Mouse (Mus musculus): ENCODE results near the gene Mbd3.

Gene Mbd3

GRCm38 (mm10) chr10:80423562-80423961, 24.2 kb upstream of the Mbd3 start:
- DNase-seq (ENCODE audit: low spot score), result peak; percentile 61

- DNase-seq (ENCODE audit: low spot score), result no peak
Observed at GRCm38 (mm10) chr10:80421651-80422472, 22.5 kb upstream of the Mbd3 start.

DNA sequence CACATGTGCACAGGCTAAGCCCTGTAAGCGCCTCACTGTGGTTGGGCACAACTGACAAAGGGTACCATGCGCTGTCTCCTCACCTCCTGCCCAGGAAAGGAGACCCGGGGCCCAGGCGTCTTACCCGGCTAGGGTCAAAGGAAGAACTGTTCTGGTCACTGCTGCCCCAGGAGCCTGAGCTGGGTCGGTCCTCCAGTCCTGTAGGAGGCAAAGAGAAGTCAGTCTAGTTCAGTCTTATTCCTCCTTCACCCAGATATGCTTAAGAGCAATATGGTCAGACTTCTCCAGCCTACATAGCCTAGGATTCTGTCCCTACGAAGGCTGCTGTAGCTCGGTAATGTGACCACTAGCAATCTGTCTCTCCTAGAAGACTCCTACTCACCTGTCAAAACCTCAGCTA, 21.9 kb upstream of the Mbd3 start:
- DNase-seq (ENCODE audit: low spot score), result no peak

- no peak for DNase-seq (ENCODE audit: low spot score)
Observed at GRCm38 (mm10) chr10:80420729-80421128, 21.4 kb upstream of the Mbd3 start.

DNA sequence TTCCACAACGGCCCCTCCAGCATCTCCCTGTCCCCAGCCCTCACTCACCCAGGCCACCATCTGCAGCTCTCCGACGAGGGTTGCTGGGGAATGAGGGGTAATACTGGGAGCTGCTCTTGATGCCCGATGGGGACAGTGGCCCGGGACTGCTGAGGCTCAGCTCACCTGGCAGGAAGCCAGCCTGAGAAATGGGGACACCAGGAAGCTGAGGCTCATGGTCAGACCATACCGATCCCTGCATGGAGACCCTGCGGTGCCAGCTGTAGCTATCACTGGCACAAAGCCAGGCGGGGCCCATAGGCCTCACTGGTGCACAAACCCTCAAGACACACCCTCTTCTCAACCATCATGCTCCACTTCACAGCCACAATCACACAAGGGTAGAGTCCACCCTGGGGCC, 20.1 kb upstream of the Mbd3 start:
- DNase-seq (ENCODE audit: low spot score), result no peak

- DNase-seq (ENCODE audit: low spot score), result no peak
Observed at GRCm38 (mm10) chr10:80418311-80418710, 19.0 kb upstream of the Mbd3 start.

- DNase-seq (ENCODE audit: low spot score), result no peak
Observed at GRCm38 (mm10) chr10:80417841-80418240, 18.5 kb upstream of the Mbd3 start.

DNA sequence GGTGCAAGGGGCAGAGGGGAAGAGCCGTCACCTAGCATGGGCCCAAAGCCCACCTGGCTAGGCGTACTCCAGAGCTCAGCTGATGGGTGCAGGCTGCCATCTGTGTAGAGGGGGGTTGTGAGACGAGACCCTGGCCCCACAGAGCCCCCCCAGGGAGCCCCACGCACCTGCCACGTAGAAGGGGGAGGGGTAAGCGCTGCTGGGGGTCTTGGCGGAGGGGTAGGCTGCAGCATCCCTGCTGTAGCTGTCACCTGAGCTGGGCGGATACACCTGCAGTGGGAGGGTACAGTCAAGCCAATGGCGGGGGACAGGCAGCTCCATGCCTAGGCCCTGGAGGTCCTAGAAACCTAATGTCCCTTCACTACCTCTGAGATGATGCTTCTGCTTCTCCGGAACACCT, 18.0 kb upstream of the Mbd3 start:
- no peak for DNase-seq (ENCODE audit: low spot score)

- DNase-seq (ENCODE audit: low spot score), result no peak
Observed at GRCm38 (mm10) chr10:80415566-80415965, 16.2 kb upstream of the Mbd3 start.

DNA sequence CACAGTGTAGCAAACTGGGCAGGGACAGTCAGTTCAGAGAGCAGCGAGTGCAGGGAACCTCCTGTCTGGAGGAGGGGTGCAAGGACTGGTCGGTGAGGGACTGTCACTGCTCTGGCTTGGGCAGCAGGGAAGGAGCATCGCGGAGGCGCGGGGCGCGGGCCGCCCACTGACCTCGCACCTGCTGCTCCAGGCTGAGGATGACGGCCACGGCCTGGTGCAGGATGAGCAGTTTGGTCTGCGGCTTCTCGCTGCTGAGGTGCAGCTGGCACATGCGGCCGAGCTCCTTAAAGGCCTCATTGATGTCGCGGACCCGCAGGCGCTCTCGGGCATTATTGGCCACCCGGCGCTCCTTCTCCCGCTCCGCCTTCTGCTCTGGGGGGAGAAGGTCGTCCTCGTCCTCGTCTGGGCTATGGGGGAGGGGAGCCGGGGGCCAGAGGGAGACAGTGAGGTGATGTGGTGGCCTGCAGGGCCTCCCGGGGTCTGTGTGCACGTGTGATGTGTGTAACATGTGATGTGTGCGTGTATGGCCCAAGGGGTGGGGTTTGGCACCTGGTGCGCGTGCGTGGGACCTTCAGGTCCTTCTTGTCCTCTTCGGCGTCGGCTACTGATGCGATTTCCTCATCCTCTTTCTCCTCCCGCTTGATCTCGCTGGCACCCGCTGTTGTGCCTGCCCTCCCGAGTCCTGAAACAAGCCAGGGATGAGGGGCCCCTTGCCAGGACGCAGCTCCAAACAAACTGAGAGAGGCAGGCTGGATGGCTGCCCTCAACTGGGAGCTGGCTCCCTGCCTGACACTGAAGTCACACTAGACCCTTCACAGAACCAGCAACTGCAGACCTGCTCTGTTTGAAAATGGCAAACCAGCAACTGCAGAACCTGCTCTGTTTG, 13.5 kb upstream of the Mbd3 start:
- DNase-seq (ENCODE audit: low spot score), result no peak

DNA sequence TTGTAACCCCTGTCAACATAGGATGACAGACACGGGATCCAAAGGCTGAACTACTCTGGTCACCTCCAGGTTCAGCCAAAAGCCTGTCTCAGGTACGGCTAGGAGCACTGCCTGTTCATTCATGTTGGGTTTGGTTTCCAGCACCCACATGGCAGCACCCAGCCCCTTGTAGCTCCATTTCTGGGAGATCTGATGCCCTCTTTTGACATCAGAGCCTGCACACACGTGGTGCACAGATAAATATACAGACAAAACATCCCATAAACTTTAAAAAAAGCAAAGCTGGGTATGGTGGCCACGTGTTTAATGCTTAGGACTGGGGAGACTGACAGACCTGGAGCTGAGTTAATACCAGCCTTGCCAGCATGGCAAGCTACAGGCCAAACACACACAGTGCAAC, 8.6 kb upstream of the Mbd3 start:
- DNase-seq (ENCODE audit: low spot score), result no peak

DNA sequence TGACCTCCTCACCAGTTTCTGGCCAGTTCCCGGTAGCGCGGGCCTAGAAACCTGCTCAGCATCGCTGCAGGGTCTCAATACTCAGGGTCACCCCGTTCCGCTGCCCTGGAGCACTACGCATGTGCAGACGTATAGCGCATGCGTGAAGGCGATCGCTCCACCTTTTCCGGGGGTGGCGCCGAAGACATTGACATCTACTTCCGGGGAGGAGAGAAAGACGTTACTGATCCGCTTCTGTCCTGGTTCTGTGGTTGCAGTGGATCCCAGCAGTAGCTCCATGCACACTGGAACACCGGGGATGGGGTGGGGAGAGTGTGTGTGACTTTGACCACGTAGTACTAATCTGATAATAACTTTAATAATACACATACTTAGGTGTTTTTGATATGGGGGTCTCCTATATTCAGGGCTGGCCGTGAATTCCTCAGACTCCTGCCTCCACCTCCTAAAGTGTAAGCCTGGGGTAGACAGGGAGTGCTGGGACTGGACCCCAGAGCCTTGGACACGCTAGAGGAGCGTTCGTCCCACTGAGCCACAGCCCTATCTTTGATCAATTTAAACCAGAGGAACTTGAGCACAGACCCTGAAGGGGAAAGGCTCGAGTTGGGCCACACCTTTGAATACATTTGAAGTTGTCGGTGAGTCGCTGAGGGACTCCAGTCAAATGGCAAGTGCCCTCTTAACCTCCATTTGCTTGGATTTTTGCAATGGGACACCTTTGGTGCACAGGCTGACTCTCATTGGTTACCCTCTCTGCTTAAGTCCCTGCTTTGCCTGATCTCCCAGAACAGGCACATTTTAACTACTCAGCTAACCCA, 7.5 kb upstream of the Mbd3 start, which contains the start of gene Uqcr11:
Uqcr11 (minus strand) TSS at position 147 of the 818 bp plus-strand sequence.
- DNase-seq (ENCODE audit: low spot score), result peak; percentile 89

GRCm38 (mm10) chr10:80405481-80406173, 6.3 kb upstream of the Mbd3 start:
- DNase-seq (ENCODE audit: low spot score), result no peak

DNA sequence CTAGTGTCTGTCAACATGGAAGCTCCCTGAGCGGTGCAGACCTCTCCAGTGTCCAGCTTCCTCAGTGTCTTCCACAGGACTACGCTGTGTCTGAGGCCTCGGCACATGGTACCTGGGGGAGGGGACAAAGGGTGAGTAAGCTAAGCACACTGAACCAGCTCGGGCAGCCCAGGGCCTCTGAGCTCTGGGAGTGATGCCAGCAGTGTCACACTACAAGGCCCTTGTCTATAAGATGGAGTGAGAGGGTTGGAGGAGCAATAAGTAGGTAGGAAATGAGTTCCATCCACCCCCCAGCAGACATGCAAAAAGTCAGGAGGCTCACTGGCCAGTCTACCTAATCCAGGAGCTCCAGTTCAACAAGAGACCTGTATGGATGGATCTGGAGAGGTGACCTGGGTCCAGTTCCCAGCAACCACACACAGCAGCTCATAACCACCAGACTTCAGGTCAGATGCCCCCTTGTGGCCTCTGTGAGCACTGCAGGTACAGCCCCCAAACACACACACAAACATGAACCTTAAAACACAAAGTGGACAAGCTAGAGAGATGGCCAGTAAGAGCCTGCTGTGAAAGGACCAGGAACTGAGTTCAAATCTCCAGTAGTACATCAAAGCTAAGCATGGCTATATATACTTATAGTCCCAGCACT, 3.8 kb upstream of the Mbd3 start:
- DNase-seq (ENCODE audit: low spot score), result no peak

- no peak for DNase-seq (ENCODE audit: low spot score)
Observed at GRCm38 (mm10) chr10:80400704-80401161, 1.4 kb upstream of the Mbd3 start.

DNA sequence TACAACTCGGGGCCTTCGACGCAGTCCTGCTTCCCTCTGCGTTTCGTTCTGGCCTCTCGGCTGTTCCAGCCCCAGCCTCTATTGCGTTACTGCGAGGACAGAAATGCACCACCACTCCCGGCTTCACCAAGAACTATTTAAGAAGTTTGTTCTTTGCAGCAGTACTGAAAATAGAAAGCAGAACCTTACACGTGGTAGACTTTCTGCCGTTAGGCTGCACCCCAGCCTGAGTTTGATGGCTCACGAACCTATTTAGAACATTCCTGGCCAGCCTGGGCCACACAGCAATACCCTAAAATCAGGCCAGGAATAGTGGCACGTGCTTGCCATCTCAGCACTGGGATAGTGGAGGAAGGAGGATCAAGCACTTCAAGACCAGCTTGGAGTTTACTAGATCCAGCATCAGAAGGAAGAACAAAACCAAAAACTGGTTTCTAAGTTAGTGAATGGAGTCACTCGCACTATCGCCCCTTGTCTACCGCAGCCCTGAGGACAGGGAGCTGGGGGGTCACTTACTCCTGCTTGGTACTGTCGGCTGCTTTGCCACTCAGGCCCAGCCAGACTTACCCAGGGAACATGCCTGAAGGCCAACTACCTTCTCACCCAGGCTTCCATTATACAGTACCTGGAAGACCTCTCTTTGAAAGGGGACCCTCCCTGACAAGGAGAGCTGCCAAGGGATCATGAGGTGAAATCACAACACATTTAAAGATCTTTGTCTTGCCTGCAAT, 788 bp upstream of the Mbd3 start:
- DNase-seq (ENCODE audit: low spot score), result no peak

- DNase-seq (ENCODE audit: low spot score), result peak; percentile 98
Observed at GRCm38 (mm10) chr10:80398719-80399190, 595 bp downstream of the Mbd3 start.

- DNase-seq (ENCODE audit: low spot score), result peak; percentile 15
Observed at GRCm38 (mm10) chr10:80398174-80398535, 1.2 kb downstream of the Mbd3 start.

- no peak for DNase-seq (ENCODE audit: low spot score)
Observed at GRCm38 (mm10) chr10:80397524-80398173, 1.7 kb downstream of the Mbd3 start.

Measured in yolk sac, embryonic 10.5 days (tissue).